Mouse (Mus musculus) embryonic facial prominence, embryonic 13.5 days (tissue): ENCODE data around the gene Rftn1. TPM values are rescaled to one million over a fixed set of nuclear protein-coding genes. Genes with fewer than 3 reads are reported as not detected.
A peak's percentile ranks its signal among the peaks of the same experiment; 100 is the strongest.

Experiments used
- ATAC-seq: fragments of 200-750 bp; cut with Nextera tagmentation; 2 replicates; pipeline ENCODE4 v1.8.0; 2017; ENCODE audit warnings: low read depth; ENCODE audit not compliant: insufficient number of reproducible peaks, insufficient read depth, low FRiP score, low TSS enrichment
- H3K27ac ChIP-seq: fragments of 300-500 bp; sonication (generic); 2 replicates; pipeline ENCODE4 v1.5.1; 2015; ENCODE audit warnings: moderate library complexity, mild to moderate bottlenecking, inconsistent platforms
- H3K27me3 ChIP-seq: fragments of 300-500 bp; sonication (generic); 2 replicates; pipeline ENCODE4 v1.6.1; 2015; ENCODE audit warnings: mild to moderate bottlenecking, inconsistent platforms
- H3K36me3 ChIP-seq: fragments of 300-500 bp; sonication (generic); 2 replicates; pipeline ENCODE4 v1.6.1; 2015; ENCODE audit warnings: mild to moderate bottlenecking, inconsistent platforms
- H3K4me1 ChIP-seq: fragments of 300-500 bp; sonication (generic); 2 replicates; pipeline ENCODE4 v1.6.1; 2015; ENCODE audit warnings: inconsistent platforms
- H3K4me2 ChIP-seq: fragments of 300-500 bp; sonication (generic); 2 replicates; pipeline ENCODE4 v1.6.1; 2015; ENCODE audit warnings: moderate library complexity, mild to moderate bottlenecking, inconsistent platforms
- H3K4me3 ChIP-seq: fragments of 300-500 bp; sonication (generic); 2 replicates; pipeline ENCODE4 v1.5.1; 2015; ENCODE audit warnings: mild to moderate bottlenecking, inconsistent platforms
- H3K9ac ChIP-seq: fragments of 300-500 bp; sonication (generic); 2 replicates; pipeline ENCODE4 v1.6.1; 2015; ENCODE audit warnings: mild to moderate bottlenecking, inconsistent platforms
- H3K9me3 ChIP-seq: fragments of 300-500 bp; sonication (generic); 2 replicates; pipeline ENCODE4 v1.6.1; 2016; ENCODE audit warnings: inconsistent platforms
- WGBS: fragments of 180-500 bp; shearing (Covaris S2); methylation state at CpG from one replicate; pipeline ENCODE4 v1.1.7; 2015; ENCODE audit warnings: mixed read lengths; 5-methylcytosine and 5-hydroxymethylcytosine counted together
- polyA plus RNA-seq: library from polyadenylated mRNA; unstranded; fragments of >200 nt; fragmentation: Nextera tagmentation; extraction: Ambion mirVana; gene quantifications from 2 replicates; pipeline ENCODE4 v1.2.1, GENCODE M21; 2015

The Rftn1 gene
- polyA plus RNA-seq, 1 experiment from 2014 or later = 15.8 TPM

GRCm38 (mm10) chr17:49987095-49987494, 203.4 kb downstream of the Rftn1 start:
- Histone ChIP-seq H3K36me3 (no peaks in the 10 kb centered on the region), H3K9me3 (no peaks in the 10 kb centered on the region), H3K27ac (no peak overlapping the region), H3K9ac (no peak overlapping the region), H3K4me3 (no peak overlapping the region), H3K27me3 (no peaks in the 10 kb centered on the region), H3K4me2 (no peak overlapping the region), H3K4me1 (no peaks in the 10 kb centered on the region)
- 93% methylated on average over 6 of the region's 6 CpGs for whole genome bisulfite sequencing
- ATAC-seq = no peak

DNA sequence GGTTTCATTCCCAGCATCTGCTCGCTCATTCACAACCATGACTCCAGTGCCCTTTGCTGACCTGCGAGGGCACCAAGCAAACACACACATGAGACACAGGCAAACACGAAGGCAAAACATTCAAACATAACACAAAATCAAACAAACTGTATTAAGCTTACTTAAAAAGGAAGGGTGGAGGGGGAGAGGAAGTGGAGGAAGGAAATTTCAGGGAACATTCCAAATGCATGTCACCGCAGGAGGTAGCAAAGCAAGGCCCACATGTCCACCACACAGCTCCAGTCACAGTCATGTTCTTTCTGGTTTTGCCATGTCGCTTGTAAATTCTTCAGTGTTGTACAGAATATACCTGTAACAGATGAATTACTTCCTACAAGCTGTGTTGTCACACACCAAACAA, 207.0 kb downstream of the Rftn1 start:
- Histone ChIP-seq H3K4me3 (no peak overlapping the region), H3K9ac (no peak overlapping the region), H3K4me2 (no peak overlapping the region), H3K27ac (no peak overlapping the region), H3K27me3 (no peaks in the 10 kb centered on the region), H3K36me3 (no peaks in the 10 kb centered on the region), H3K4me1 (no peaks in the 10 kb centered on the region), H3K9me3 (peaks cover 6% of the 10 kb centered on the region; the same call in 1 of the 2 replicates)
- no peak for ATAC-seq
- 73% methylated on average over 5 of the region's 5 CpGs for WGBS

DNA sequence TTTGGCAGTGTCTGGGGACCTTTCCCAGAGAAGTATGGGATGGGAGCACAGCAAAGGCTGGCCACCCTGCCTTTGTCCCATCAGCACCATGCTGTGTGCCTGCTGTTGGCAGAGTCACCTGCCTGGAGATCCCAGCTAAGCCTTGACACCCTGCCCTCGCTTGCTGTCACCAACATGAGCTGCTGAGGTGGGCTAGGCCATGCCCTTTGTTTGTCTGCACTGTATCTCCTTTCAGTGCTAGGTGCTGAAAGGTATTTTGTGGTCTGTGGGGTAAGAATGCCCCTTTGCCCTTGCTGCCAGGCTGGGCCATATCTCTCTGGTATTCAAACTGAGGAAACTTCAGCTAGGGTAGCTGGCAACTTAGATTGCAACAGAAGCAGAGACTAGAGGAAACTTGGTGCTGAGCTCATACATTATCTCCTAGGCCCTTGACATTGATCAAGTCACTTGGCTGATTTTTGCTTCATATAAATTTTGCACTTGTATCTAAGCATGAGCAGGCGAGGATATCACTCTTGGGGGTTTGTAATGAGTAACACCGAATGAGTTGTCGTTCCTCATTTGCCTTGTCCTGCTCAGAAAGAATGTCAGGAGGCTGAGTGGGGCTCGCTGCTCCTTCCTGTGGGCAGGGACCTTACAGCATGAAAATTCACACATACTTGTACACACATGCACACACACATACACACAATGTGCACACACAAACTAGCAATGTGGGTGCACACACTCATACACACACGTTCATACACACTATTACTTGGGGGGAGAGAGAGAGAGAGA, 207.7 kb downstream of the Rftn1 start:
- no peak overlapping the region for H3K27ac ChIP-seq
- 85% methylated on average over 6 of the region's 6 CpGs for WGBS
- H3K4me2 ChIP-seq = no peak overlapping the region
- H3K36me3 ChIP-seq = no peaks in the 10 kb centered on the region
- H3K9ac ChIP-seq = no peak overlapping the region
- no peaks in the 10 kb centered on the region for H3K4me1 ChIP-seq
- no peak for ATAC-seq
- peaks cover 6% of the 10 kb centered on the region; the same call in 1 of the 2 replicates for H3K9me3 ChIP-seq
- no peaks in the 10 kb centered on the region for H3K27me3 ChIP-seq
- H3K4me3 ChIP-seq = no peak overlapping the region

- Histone ChIP-seq H3K9me3 (peaks cover 6% of the 10 kb centered on the region; the same call in 1 of the 2 replicates), H3K4me2 (no peak overlapping the region), H3K9ac (no peak overlapping the region), H3K27ac (no peak overlapping the region), H3K4me1 (no peaks in the 10 kb centered on the region), H3K27me3 (no peaks in the 10 kb centered on the region), H3K36me3 (no peaks in the 10 kb centered on the region), H3K4me3 (no peak overlapping the region)
- no peak for ATAC-seq
- WGBS = 82% methylated on average over 4 of the region's 4 CpGs
Measured at GRCm38 (mm10) chr17:49981591-49981990, 208.9 kb downstream of the Rftn1 start.

DNA sequence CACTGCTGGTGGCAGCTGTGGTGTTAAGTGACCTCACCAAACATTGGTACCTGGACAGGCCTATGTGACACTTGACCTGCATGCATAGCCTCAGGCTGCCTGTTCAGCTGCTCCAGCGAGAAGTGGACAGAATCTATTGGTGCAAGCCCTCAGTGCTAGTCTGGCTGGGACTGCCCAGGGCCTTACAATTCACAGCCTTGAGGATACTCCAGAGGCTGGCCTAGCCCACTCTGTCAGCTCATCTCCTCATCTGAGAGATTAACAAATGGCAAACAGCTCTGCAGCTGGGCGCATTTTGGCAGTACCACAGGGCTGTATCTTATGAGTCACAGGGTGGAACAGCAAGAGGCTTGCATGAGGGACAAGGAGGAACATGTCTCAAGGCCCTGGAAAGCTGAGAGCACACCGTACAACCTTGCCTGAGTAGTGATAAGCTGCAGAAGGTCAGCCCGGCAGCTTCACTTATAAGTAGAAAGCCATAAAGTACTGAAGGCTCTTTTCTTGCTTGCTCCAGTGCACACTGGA, 210.7 kb downstream of the Rftn1 start:
- WGBS = 89% methylated on average over 4 of the region's 4 CpGs
- H3K4me2 ChIP-seq = no peak overlapping the region
- no peaks in the 10 kb centered on the region for H3K27me3 ChIP-seq
- H3K27ac ChIP-seq = no peak overlapping the region
- no peak overlapping the region for H3K4me3 ChIP-seq
- H3K9ac ChIP-seq = no peak overlapping the region
- ATAC-seq = 0 out of 2 replicates have a peak, but pooled peaks have one; percentile 37
- H3K4me1 ChIP-seq = no peaks in the 10 kb centered on the region
- no peaks in the 10 kb centered on the region for H3K36me3 ChIP-seq
- peaks cover 6% of the 10 kb centered on the region; the same call in 1 of the 2 replicates for H3K9me3 ChIP-seq

- H3K27me3 ChIP-seq = no peaks in the 10 kb centered on the region
- ATAC-seq = no peak
- H3K9ac ChIP-seq = no peak overlapping the region
- no peak overlapping the region for H3K27ac ChIP-seq
- H3K4me1 ChIP-seq = no peaks in the 10 kb centered on the region
- WGBS = 63% methylated on average over 3 of the region's 3 CpGs
- peaks cover 6% of the 10 kb centered on the region; the same call in 1 of the 2 replicates for H3K9me3 ChIP-seq
- H3K36me3 ChIP-seq = no peaks in the 10 kb centered on the region
- no peak overlapping the region for H3K4me3 ChIP-seq
- no peak overlapping the region for H3K4me2 ChIP-seq
Measured at GRCm38 (mm10) chr17:49977424-49977790, 213.1 kb downstream of the Rftn1 start.

DNA sequence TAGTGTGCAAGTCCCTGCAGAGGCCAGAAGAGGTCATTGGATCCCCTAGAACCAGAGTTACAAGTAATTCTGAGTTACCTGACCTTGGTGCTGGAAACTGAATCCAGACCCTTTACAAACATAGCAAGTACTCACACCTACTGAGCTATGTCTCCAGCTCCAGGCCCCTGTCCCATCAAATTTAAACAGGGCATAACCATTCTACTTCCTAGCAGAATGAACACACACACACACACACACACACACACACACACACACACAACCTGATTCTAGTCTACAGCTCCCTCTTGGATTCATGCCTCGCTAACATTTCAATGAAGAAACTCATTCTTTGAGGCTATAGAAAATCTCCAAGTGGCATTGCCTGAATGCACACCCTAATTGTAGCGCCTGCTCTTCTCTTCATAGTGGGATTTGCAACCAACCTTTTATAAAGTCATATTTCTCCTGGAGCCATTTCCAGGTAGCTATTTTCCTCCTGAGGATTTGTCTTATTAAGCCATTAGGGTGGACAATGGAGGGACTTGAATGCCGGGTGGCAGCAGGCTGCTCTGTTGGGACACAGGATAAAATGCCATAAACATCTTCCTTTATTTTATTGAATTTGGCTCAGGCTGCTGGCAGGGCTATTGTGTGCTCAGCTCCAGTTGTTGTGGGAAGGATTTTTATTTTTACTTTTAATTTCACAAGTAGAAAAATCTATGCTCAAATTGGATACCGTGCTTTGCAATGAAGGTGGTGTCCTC, 213.6 kb downstream of the Rftn1 start:
- H3K4me3 ChIP-seq = no peak overlapping the region
- peaks cover 6% of the 10 kb centered on the region; the same call in 1 of the 2 replicates for H3K9me3 ChIP-seq
- WGBS = 87% methylated on average over 4 of the region's 4 CpGs
- H3K27me3 ChIP-seq = no peaks in the 10 kb centered on the region
- no peaks in the 10 kb centered on the region for H3K4me1 ChIP-seq
- H3K36me3 ChIP-seq = no peaks in the 10 kb centered on the region
- no peak overlapping the region for H3K27ac ChIP-seq
- no peak for ATAC-seq
- H3K9ac ChIP-seq = no peak overlapping the region
- H3K4me2 ChIP-seq = no peak overlapping the region

GRCm38 (mm10) chr17:49975481-49975880, 215.0 kb downstream of the Rftn1 start:
- 68% methylated on average over 7 of the region's 7 CpGs for WGBS

GRCm38 (mm10) chr17:49974996-49975395, 215.5 kb downstream of the Rftn1 start:
- Histone ChIP-seq H3K27me3 (no peaks in the 10 kb centered on the region), H3K36me3 (no peaks in the 10 kb centered on the region), H3K9ac (no peak overlapping the region), H3K4me1 (no peaks in the 10 kb centered on the region), H3K4me3 (no peak overlapping the region), H3K4me2 (no peak overlapping the region), H3K27ac (no peak overlapping the region), H3K9me3 (peaks cover under 1% of the 10 kb centered on the region; the same call in 1 of the 2 replicates)
- no peak for ATAC-seq
- 83% methylated on average over 6 of the region's 6 CpGs for WGBS

More at GRCm38 (mm10) chr17:49975481-49975880, 215.0 kb downstream of the Rftn1 start:
- Histone ChIP-seq H3K9me3 (peaks cover 5% of the 10 kb centered on the region; the same call in 1 of the 2 replicates), H3K36me3 (no peaks in the 10 kb centered on the region), H3K27me3 (no peaks in the 10 kb centered on the region), H3K4me3 (no peak overlapping the region), H3K4me1 (no peaks in the 10 kb centered on the region), H3K4me2 (no peak overlapping the region), H3K27ac (no peak overlapping the region), H3K9ac (no peak overlapping the region)
- no peak for ATAC-seq

- Histone ChIP-seq H3K27me3 (no peaks in the 10 kb centered on the region; the same call in 1 of the 2 replicates), H3K4me3 (no peak overlapping the region), H3K36me3 (no peaks in the 10 kb centered on the region), H3K9me3 (no peaks in the 10 kb centered on the region), H3K4me2 (no peak overlapping the region), H3K27ac (no peak overlapping the region), H3K4me1 (no peaks in the 10 kb centered on the region), H3K9ac (no peak overlapping the region)
- WGBS = 83% methylated on average over 1 of the region's 1 CpGs
- ATAC-seq = no peak
Measured at GRCm38 (mm10) chr17:49972164-49972563, 218.3 kb downstream of the Rftn1 start.

DNA sequence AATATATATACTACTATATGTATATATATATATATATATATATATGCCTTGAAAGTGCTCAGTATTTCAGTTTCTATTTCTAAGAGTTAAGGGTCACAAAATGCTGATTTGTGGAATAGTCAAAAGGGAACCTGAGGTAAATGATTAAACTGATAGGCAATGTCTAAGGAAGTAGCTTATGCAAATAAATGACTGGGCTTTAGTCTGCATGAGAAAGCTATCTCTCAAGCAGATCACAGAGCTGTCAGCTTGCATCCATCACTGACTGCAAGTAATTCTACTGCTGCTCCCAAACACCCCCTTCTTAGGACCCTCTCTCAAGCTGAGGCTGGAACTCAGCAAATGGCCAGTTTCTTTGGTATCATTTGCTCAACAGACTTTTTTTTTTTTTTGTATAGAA, 219.4 kb downstream of the Rftn1 start:
- Histone ChIP-seq H3K4me3 (no peak overlapping the region), H3K36me3 (no peaks in the 10 kb centered on the region), H3K27ac (no peak overlapping the region), H3K4me1 (no peaks in the 10 kb centered on the region), H3K27me3 (no peaks in the 10 kb centered on the region; the same call in 1 of the 2 replicates), H3K4me2 (no peak overlapping the region), H3K9ac (no peak overlapping the region), H3K9me3 (no peaks in the 10 kb centered on the region)
- ATAC-seq = no peak
